Mouse (Mus musculus): Measurements from ENCODE around the gene Agap1.

Agap1 gene

GRCm38 (mm10) chr1:89457126-89458031, 2.8 kb downstream of the Agap1 start:
- DNase-seq (ENCODE audit: extremely low spot score, low spot score): no peak

GRCm38 (mm10) chr1:89461881-89462280, 7.3 kb downstream of the Agap1 start:
- no peak for DNase-seq (ENCODE audit: extremely low spot score, low spot score)

- no peak for DNase-seq (ENCODE audit: extremely low spot score, low spot score)
Observed at GRCm38 (mm10) chr1:89463138-89463537, 8.5 kb downstream of the Agap1 start.

- DNase-seq (ENCODE audit: extremely low spot score, low spot score): no peak
Observed at GRCm38 (mm10) chr1:89465417-89466002, 10.9 kb downstream of the Agap1 start.

- DNase-seq (ENCODE audit: extremely low spot score, low spot score): no peak
Observed at GRCm38 (mm10) chr1:89467321-89468069, 12.9 kb downstream of the Agap1 start.

- no peak for DNase-seq (ENCODE audit: extremely low spot score, low spot score)
Observed at GRCm38 (mm10) chr1:89468141-89468540, 13.5 kb downstream of the Agap1 start.

- no peak for DNase-seq (ENCODE audit: extremely low spot score, low spot score)
Observed at GRCm38 (mm10) chr1:89471430-89471829, 16.8 kb downstream of the Agap1 start.

GRCm38 (mm10) chr1:89471891-89472290, 17.3 kb downstream of the Agap1 start:
- DNase-seq (ENCODE audit: extremely low spot score, low spot score): no peak

GRCm38 (mm10) chr1:89473946-89474345, 19.3 kb downstream of the Agap1 start:
- DNase-seq (ENCODE audit: extremely low spot score, low spot score): no peak

GRCm38 (mm10) chr1:89474853-89475252, 20.2 kb downstream of the Agap1 start:
- no peak for DNase-seq (ENCODE audit: extremely low spot score, low spot score)

- no peak for DNase-seq (ENCODE audit: extremely low spot score, low spot score)
Observed at GRCm38 (mm10) chr1:89477033-89477432, 22.4 kb downstream of the Agap1 start.

- no peak for DNase-seq (ENCODE audit: extremely low spot score, low spot score)
Observed at GRCm38 (mm10) chr1:89478571-89479460, 24.2 kb downstream of the Agap1 start.

GRCm38 (mm10) chr1:89481154-89481553, 26.5 kb downstream of the Agap1 start:
- no peak for DNase-seq (ENCODE audit: extremely low spot score, low spot score)

GRCm38 (mm10) chr1:89482812-89483211, 28.2 kb downstream of the Agap1 start:
- no peak for DNase-seq (ENCODE audit: extremely low spot score, low spot score)

- no peak for DNase-seq (ENCODE audit: extremely low spot score, low spot score)
Observed at GRCm38 (mm10) chr1:89486891-89487290, 32.3 kb downstream of the Agap1 start.

GRCm38 (mm10) chr1:89489111-89489971, 34.7 kb downstream of the Agap1 start:
- no peak for DNase-seq (ENCODE audit: extremely low spot score, low spot score)

GRCm38 (mm10) chr1:89493177-89493576, 38.6 kb downstream of the Agap1 start:
- DNase-seq (ENCODE audit: extremely low spot score, low spot score): no peak

- DNase-seq (ENCODE audit: extremely low spot score, low spot score): no peak
Observed at GRCm38 (mm10) chr1:89494816-89495215, 40.2 kb downstream of the Agap1 start.

- DNase-seq (ENCODE audit: extremely low spot score, low spot score): no peak
Observed at GRCm38 (mm10) chr1:89496204-89496603, 41.6 kb downstream of the Agap1 start.

- DNase-seq (ENCODE audit: extremely low spot score, low spot score): no peak
Observed at GRCm38 (mm10) chr1:89500925-89501324, 46.3 kb downstream of the Agap1 start.
